Mouse (Mus musculus) macrophage (primary cell): ENCODE data around the gene Myo18a. TPM values are rescaled to one million over a fixed set of nuclear protein-coding genes. Genes with fewer than 3 reads are reported as not detected.

Source experiments
- H3K27ac ChIP-seq: fragments of 350-480 bp; formaldehyde crosslinking; 2 replicates; pipeline ENCODE4 v1.9.0; 2021
- H3K36me3 ChIP-seq: fragments of 350-480 bp; formaldehyde crosslinking; 2 replicates; pipeline ENCODE4 v1.9.0; 2021; ENCODE audit errors: inconsistent target
- H3K4me3 ChIP-seq: fragments of 350-480 bp; formaldehyde crosslinking; 2 replicates; pipeline ENCODE4 v1.9.0; 2021; ENCODE audit errors: inconsistent target
- H3K79me2 ChIP-seq: fragments of 350-480 bp; formaldehyde crosslinking; 2 replicates; pipeline ENCODE4 v1.9.0; 2021; ENCODE audit errors: inconsistent target
- WGBS: methylation state at CpG from one replicate; pipeline ENCODE4 v1.1.7; 2026; ENCODE audit warnings: inconsistent platforms; ENCODE audit not compliant: missing documents; 5-methylcytosine and 5-hydroxymethylcytosine counted together
- polyA plus RNA-seq: library from polyadenylated mRNA; stranded (reverse); fragments of 250-400 nt; gene quantifications from 3 replicates; pipeline ENCODE4 v1.2.4, GENCODE M21; 2018; ENCODE audit warnings: inconsistent platforms

The Myo18a gene
- polyA plus RNA-seq, 1 experiment from 2014 or later: 91.1 TPM

- Histone ChIP-seq H3K27ac (no peak overlapping the region), H3K4me3 (no peak overlapping the region), H3K36me3 (no peaks in the 10 kb centered on the region), H3K79me2 (no peaks in the 10 kb centered on the region)
- WGBS: 90% methylated on average over 6 of the region's 6 CpGs
Measured at GRCm38 (mm10) chr11:77893283-77893682, 130.2 kb downstream of the Myo18a start.

GRCm38 (mm10) chr11:77893787-77894718 lies 131.0 kb downstream of the Myo18a start, which contains the start of gene Pipox:
Gene Pipox, minus strand, starts transcription at chr11:77894096.
- no peak within 1 kb of the TSS for H3K27ac ChIP-seq
- 33% methylated on average over 9 of the region's 11 CpGs for WGBS
- H3K4me3 ChIP-seq: no peak within 1 kb of the TSS

GRCm38 (mm10) chr11:77894967-77895366 lies 131.9 kb downstream of the Myo18a start:
- Histone ChIP-seq H3K36me3 (no peaks in the 10 kb centered on the region), H3K79me2 (no peaks in the 10 kb centered on the region), H3K4me3 (no peak overlapping the region), H3K27ac (no peak overlapping the region)
- 97% methylated on average over 2 of the region's 2 CpGs for WGBS

More at GRCm38 (mm10) chr11:77893787-77894718, 131.0 kb downstream of the Myo18a start, which contains the start of gene Pipox:
- H3K36me3 ChIP-seq: no peaks in the 10 kb centered on the region
- H3K79me2 ChIP-seq: no peaks in the 10 kb centered on the region

GRCm38 (mm10) chr11:77896011-77896410 lies 133.0 kb downstream of the Myo18a start:
- H3K4me3 ChIP-seq: no peak overlapping the region
- H3K79me2 ChIP-seq: no peaks in the 10 kb centered on the region
- no peaks in the 10 kb centered on the region for H3K36me3 ChIP-seq
- H3K27ac ChIP-seq: no peak overlapping the region
- 88% methylated on average over 9 of the region's 9 CpGs for WGBS

GRCm38 (mm10) chr11:77896480-77896819 lies 133.4 kb downstream of the Myo18a start:
- Histone ChIP-seq H3K4me3 (no peak overlapping the region), H3K27ac (no peak overlapping the region), H3K36me3 (no peaks in the 10 kb centered on the region), H3K79me2 (no peaks in the 10 kb centered on the region)
- WGBS: 59% methylated on average over 6 of the region's 6 CpGs

GRCm38 (mm10) chr11:77896820-77897805 lies 134.1 kb downstream of the Myo18a start:
- WGBS: 57% methylated on average over 23 of the region's 23 CpGs
- Histone ChIP-seq H3K79me2 (no peaks in the 10 kb centered on the region), H3K36me3 (no peaks in the 10 kb centered on the region)

GRCm38 (mm10) chr11:77900187-77900586 lies 137.1 kb downstream of the Myo18a start:
- Histone ChIP-seq H3K4me3 (no peak overlapping the region), H3K79me2 (no peaks in the 10 kb centered on the region), H3K27ac (no peak overlapping the region), H3K36me3 (no peaks in the 10 kb centered on the region)
- 93% methylated on average over 3 of the region's 3 CpGs for WGBS

More at GRCm38 (mm10) chr11:77896820-77897805, 134.1 kb downstream of the Myo18a start:
- Histone ChIP-seq H3K4me3 (no peak overlapping the region), H3K27ac (no peak overlapping the region)

- no peak overlapping the region for H3K4me3 ChIP-seq
- H3K27ac ChIP-seq: no peak overlapping the region
- no peaks in the 10 kb centered on the region for H3K79me2 ChIP-seq
- WGBS: 90% methylated on average over 4 of the region's 4 CpGs
- H3K36me3 ChIP-seq: no peaks in the 10 kb centered on the region
Measured at GRCm38 (mm10) chr11:77900696-77901095, 137.7 kb downstream of the Myo18a start.

GRCm38 (mm10) chr11:77901366-77901765 lies 138.3 kb downstream of the Myo18a start:
- H3K36me3 ChIP-seq: no peaks in the 10 kb centered on the region
- H3K27ac ChIP-seq: no peak overlapping the region
- WGBS: 81% methylated on average over 5 of the region's 5 CpGs
- no peak overlapping the region for H3K4me3 ChIP-seq
- no peaks in the 10 kb centered on the region for H3K79me2 ChIP-seq

- 42% methylated on average over 6 of the region's 8 CpGs for WGBS
- Histone ChIP-seq H3K4me3 (no peak overlapping the region), H3K79me2 (no peaks in the 10 kb centered on the region), H3K27ac (no peak overlapping the region), H3K36me3 (no peaks in the 10 kb centered on the region)
Measured at GRCm38 (mm10) chr11:77901775-77902355, 138.8 kb downstream of the Myo18a start.

GRCm38 (mm10) chr11:77903761-77904160 lies 140.7 kb downstream of the Myo18a start:
- no peaks in the 10 kb centered on the region for H3K36me3 ChIP-seq
- no peaks in the 10 kb centered on the region for H3K79me2 ChIP-seq
- H3K4me3 ChIP-seq: no peak overlapping the region
- WGBS: 52% methylated on average over 3 of the region's 3 CpGs
- H3K27ac ChIP-seq: no peak overlapping the region

- Histone ChIP-seq H3K4me3 (no peak overlapping the region), H3K79me2 (no peaks in the 10 kb centered on the region), H3K27ac (no peak overlapping the region), H3K36me3 (no peaks in the 10 kb centered on the region)
- WGBS: 75% methylated on average over 1 of the region's 1 CpGs
Measured at GRCm38 (mm10) chr11:77904707-77905106, 141.7 kb downstream of the Myo18a start.

- Histone ChIP-seq H3K4me3 (no peak overlapping the region), H3K36me3 (no peaks in the 10 kb centered on the region), H3K27ac (no peak overlapping the region), H3K79me2 (no peaks in the 10 kb centered on the region)
- 56% methylated on average over 13 of the region's 19 CpGs for WGBS
Measured at GRCm38 (mm10) chr11:77906097-77906687, 143.1 kb downstream of the Myo18a start.

GRCm38 (mm10) chr11:77906747-77907174 lies 143.7 kb downstream of the Myo18a start:
- H3K36me3 ChIP-seq: no peaks in the 10 kb centered on the region
- H3K27ac ChIP-seq: no peak overlapping the region
- 37% methylated on average over 9 of the region's 9 CpGs for WGBS
- H3K4me3 ChIP-seq: no peak overlapping the region
- no peaks in the 10 kb centered on the region for H3K79me2 ChIP-seq
